Mouse (Mus musculus): ENCODE results near the gene Tmem163. TPM values are rescaled to one million over a fixed set of nuclear protein-coding genes. Genes with fewer than 3 reads are reported as not detected.

Gene Tmem163
- total RNA-seq, 1 experiment from 2014 or later, result not detected

GRCm38 (mm10) chr1:127498746-127499145, 180.6 kb downstream of the Tmem163 start:
- no peak for DNase-seq

- DNase-seq, result peak; percentile 60
These were observed 182.4 kb downstream of the Tmem163 start for GRCm38 (mm10) chr1:127496737-127497543.

DNA sequence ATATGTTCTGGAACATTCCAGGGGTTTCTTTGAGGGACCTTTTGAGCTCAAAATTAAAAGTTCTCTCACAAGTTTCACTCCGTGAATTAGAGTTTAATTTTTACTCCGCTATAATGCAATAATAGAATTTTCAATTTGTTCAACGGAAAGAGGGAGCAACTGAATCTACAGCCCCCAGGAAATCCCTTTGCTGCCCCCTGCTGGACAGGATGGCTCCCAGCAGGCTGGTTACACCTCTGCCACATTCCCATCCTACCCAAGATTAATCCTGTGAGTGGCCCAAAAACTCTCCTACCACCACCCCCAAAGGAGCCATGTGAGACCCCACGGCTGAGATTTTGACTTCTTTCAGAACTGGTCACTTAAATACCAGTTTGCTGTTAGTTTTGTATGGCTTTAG, 192.2 kb downstream of the Tmem163 start:
- DNase-seq, result peak; percentile 63

- peak; percentile 66 for DNase-seq
These were observed 194.5 kb downstream of the Tmem163 start for GRCm38 (mm10) chr1:127484826-127485225.

DNA sequence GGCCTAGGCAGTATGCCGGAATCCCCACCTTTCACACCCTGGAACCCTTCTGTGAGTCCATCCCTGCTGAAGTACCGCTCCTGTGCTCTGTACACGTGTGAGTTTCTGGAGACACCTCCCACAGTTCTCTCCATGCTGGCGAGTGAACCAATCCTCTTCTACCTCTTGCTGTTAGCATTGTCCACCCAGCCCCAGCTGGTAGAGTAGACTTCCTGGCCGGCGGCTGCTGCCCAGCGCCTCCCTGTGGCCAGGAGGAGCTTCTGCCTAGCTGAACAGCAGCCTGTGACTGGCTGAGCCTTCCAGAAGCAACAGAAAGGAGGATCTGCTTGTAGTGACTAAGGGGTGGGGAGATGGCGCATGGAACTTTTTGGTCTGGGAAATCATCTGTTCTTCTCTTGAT, 195.2 kb downstream of the Tmem163 start:
- DNase-seq, result peak; percentile 5

GRCm38 (mm10) chr1:127482911-127483310, 196.4 kb downstream of the Tmem163 start:
- DNase-seq, result no peak

- DNase-seq, result no peak
These were observed 203.6 kb downstream of the Tmem163 start for GRCm38 (mm10) chr1:127475756-127476155.

DNA sequence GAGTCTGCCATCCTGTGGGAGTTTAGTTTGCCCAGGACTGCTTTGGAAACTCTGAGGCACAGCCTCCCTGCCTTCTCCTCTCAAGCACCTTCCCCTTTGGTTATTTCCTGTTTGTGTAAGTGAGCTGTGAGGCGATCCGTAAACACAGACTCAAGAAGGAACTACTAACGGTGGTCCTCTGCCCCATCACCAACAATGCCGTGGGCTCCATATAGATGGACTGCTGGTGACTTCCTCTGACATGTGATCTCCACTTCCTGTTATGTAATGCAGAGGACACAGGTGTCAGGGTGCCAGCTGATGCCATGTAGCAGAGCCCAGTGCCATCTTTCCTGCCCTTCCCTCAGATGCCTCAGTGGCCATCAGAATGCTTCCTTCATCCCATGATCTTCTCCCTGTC, 209.2 kb downstream of the Tmem163 start:
- no peak for DNase-seq

DNA sequence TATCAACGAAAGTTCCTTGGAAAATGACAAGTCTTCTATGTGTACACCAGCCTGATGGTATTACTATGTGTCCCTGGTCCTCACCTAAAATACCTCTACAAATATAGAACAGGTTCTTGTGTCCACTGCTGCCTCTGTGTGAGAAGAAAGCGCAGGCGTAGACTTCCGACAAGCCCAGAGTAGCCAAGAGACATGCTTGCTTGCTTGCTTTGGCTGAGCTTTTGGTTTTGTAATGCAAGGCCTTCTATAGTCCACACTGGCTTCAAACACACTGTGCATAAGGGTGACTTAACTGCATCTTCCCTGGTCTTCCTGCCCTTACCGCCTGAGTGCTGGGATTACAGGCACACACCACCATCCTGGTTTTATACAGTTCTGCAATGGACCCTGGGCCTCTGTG, 212.1 kb downstream of the Tmem163 start:
- no peak for DNase-seq

GRCm38 (mm10) chr1:127465292-127465691, 214.1 kb downstream of the Tmem163 start:
- no peak for DNase-seq

DNA sequence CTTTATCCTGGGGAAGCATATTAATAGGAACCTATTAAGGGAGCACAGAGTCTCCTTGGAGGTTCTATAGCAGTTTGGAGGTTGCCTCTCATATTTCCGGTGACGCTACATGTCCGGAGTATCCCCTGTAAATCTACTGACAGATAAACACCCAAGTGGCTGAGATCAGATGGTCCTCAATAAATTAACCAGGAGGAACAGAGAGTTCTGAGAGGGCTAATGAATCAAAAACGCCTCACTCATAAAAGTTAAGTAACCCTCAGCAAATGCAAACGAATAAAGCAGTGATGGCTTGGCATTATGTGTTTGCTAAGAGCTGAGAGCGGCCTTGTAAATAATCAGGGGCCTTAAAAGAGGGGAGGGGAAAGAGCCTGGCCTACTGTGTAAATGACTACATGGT, 215.3 kb downstream of the Tmem163 start:
- no peak for DNase-seq

DNA sequence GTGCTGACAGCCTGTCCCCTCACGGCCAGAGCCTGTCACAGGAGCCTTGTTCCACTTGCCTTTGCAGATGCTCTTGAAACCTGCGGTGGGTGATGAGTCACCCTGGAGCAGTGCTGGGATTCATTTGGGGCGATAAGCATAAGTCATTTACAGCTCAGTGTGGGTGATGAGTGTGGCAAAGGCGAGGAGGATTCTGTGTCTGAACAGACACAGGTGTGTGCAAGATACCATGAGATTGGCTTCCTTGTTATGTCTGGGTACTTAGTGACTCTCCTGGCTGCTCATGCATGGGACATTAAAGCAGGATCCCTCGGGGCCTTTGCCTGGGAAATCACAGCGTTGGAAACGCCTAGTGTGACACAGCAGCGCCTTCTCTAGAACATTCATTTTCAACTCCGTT, 218.3 kb downstream of the Tmem163 start:
- DNase-seq, result no peak

- DNase-seq, result no peak
These were observed 219.8 kb downstream of the Tmem163 start for GRCm38 (mm10) chr1:127459576-127459975.

- peak; percentile 40 for DNase-seq
These were observed 220.3 kb downstream of the Tmem163 start for GRCm38 (mm10) chr1:127459015-127459451.

DNA sequence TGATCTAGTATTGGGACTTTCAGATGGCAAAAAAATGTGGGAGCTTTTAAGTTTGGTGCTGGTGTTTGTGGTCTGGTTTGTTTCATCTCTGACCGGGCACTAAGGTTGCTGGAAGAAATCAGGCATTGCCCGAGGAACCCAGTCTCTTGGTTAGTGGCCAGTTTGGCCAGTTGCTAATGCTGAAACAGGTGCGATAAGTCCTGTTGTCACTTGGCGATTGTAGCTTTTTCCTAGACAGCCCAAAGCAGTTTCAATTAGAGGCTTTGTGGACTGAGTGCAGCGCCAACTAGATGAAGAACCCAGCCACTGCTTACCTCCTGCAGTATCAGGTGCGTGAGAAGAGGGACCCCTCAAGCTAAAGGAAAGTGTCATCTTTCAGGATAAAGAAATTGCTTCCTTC, 226.0 kb downstream of the Tmem163 start:
- DNase-seq, result no peak

GRCm38 (mm10) chr1:127444836-127445485, 234.4 kb downstream of the Tmem163 start:
- DNase-seq, result no peak

DNA sequence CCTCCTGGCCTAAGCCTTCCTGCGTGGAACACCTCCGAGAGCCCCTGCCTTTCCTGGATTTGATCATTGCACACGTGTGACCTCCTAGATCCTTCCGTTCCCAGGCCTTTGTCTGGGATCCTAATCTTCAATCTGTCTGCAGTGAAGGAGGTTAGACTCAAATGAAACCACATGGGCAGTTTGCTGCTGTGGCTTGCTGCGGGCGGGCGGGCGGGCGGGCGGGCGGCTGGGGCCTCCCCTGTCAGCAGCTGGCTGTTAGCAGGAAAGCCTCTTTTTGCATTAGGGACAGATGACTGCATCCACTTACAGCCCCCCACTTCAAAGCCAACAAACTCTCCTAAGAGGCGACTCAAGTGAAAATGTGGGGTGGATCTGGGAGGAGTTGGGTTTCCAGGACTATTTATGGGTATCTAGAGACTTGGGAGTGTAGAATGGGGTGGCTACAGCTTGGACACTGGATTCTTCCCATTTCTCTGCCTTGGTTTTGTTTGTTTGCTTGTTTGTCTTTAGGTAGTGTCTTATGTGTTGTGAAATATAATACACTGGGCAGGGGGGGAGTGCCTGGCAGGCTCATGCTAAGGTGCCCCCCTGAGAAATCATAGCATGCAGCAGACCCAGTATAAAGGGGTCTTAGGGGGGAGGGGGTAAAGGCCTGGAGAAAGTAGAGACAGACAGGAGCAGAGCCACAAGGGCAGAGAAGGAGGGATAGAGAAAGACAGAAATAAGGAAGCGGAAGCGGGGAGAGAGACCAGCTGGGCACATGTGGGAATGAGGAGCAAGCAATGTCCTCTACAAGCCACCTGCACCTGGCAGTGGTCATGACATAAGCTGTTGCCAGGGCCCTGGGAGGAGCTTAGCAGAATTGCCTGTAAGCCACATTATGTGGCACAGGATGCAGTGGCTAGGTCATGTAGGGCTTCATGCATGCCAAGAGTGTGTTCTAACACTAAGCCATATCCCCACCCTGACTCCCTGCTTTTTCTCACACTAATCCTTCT, 236.2 kb downstream of the Tmem163 start:
- DNase-seq, result no peak

DNA sequence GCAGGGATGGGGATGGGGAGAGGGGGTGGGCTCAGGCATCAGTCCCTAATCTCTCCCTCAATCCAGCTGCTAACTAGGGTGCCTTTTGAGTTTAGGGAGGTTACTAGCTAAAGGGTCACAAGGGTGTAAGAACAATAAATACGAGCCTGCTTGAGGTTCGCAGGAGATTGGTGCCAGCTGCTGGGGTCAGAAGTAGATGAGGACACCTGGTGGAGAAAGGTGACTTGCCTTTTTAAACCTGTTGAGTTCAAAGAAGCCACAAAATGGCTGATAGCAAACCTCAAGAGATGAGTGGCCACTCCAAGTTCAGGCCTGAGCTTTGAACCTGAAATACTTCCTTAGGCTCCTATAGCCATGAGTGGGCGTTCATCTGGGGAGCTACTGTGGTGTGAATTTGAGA, 237.6 kb downstream of the Tmem163 start:
- no peak for DNase-seq

DNA sequence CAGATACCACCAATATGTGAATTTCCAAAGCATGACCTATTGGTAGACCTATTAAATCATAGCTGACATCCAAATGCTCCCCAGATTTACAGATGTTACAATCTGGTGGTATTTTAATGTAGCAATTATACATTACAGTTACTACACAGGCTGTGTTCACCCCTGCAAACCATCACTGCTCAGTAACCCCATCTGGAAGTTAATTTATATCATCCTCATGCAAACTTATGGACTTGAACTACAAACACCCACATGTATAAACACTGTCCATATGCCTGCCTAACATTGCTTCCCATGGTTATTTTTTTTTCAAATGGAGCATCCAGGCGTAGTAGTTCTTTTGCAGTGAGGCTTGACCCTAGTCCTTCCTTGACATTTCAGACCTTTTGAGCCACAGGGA, 238.3 kb downstream of the Tmem163 start:
- no peak for DNase-seq

- no peak for DNase-seq
These were observed 239.9 kb downstream of the Tmem163 start for GRCm38 (mm10) chr1:127439452-127439891.

GRCm38 (mm10) chr1:127437091-127437490, 242.3 kb downstream of the Tmem163 start:
- DNase-seq, result no peak
